Mouse (Mus musculus) lung, adult 18-20 months (tissue): ENCODE results near the gene Myl6b.

Experiments used
- DNase-seq, 2 experiments: peaks; one replicate each; pipeline ENCODE4 v3.0.0; 2022; ENCODE audit warnings: mixed read lengths in 2 of 2

Gene Myl6b

DNA sequence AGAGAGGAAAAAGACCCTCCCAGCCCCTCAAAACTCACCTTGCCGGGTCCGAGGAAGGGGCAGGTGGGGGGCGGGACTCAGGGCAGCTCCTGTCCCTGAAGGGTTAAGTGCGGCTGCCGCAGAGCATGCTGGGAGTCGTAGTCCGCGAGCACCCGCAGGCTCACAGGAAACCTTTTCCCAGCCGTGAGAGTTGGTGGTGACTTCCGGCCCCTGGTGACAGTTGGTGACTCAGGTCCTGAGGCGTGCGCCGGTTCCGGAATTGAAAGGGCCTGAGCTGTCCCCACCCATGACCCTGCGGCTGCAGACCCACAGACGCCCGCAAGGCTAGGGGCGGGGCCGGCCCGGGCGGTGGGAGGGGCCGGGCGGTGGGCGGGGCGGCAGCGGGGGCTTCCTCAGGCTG, at the start of gene Myl6b:
Gene Myl6b, minus strand, starts transcription at position 96 of the 400 bp plus-strand sequence.
- peak; percentile 98 to 99 for DNase-seq

DNA sequence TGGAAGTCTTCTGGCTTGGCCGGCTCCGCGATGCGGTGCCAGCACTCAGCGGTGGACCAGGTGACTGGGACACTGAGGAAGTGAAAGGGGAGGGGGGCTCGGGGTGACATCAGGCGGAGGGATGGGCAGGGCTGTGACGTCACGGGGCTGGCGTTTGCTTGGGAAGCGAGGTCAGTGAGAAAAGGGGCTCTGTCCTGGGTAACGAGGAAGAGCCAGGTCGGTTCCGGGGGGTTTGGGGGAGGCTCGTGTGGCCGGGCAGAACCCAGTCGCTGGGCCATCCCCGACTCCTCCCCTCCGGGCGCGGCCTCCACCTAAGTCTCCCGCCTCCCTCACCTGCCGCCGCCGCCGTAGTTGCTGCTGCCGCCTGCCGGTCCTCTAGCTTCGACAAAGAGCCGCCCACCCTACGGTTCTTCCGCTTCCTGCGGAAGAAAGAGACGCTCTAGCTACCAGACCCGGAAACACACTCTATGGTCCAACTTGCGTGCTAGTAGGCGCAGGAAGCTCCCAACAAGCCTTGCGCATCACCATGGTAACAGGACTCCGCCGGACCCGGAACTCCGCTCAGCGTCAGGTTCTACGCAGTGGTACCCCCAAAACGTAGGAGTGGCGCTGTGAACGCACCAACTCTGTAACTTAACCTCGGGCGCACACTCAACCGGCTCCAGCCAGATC, 49.0 kb upstream of the Myl6b start, which contains the start of gene Zc3h10:
Gene Zc3h10, minus strand, starts transcription at position 414 of the 672 bp plus-strand sequence.
- DNase-seq, result peak; percentile 97 to 98

DNA sequence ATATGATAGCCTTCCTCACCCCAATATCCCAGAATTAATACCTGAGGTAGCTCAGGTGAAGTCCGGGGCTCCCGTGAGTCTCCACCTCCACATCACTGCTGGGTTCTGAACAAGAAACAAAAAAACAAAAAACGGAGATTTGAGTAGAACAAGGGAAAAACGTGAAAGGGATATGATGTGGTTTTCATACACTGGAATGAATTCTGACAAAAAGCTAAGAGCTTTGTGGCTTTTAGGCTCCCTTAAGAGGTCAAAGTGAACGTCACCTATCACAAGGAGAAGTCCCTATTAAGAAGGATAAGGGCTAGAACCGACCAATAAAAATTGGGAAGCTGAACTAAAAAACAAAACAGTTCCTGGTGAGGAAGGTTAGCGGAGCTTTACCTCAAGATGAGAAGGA, 48.3 kb upstream of the Myl6b start:
- DNase-seq, result no peak

DNA sequence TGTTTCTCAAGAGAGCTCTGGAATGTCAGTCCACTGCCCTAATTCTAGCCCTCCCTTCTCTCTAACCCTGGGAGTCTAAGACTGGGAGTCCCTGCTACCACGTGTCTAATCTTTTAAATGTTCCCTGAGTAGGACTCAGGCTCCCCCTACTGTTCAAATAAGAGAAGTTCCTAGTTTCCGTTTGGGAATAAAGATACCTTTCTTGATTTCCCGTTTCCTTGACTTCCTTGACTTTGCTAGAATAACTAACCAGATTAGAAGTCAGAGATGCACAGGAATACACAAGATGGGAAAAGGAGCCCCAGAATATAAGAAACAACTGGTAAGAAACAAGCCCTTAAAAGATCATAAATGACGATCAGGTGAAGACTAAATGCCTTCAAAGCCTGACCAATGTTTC, 47.9 kb upstream of the Myl6b start:
- DNase-seq, result peak in 1 of 2 experiments; percentile 44

DNA sequence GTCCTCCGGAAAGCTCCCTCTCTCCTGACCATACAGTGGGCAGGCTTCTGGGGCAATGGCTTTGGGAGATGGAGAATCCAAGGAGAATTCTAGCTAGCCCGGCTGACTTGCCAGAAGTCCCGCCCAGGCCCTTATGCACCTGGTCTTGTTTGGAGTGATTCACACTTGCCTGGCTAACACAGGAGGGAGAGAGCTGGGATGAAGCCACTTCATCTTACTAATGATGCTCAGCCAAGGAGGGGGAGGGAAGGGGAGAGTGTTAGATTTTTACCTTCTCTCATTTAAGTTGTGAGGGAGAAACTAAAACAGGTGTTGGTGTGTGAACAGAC, 47.0 kb upstream of the Myl6b start:
- no peak for DNase-seq

DNA sequence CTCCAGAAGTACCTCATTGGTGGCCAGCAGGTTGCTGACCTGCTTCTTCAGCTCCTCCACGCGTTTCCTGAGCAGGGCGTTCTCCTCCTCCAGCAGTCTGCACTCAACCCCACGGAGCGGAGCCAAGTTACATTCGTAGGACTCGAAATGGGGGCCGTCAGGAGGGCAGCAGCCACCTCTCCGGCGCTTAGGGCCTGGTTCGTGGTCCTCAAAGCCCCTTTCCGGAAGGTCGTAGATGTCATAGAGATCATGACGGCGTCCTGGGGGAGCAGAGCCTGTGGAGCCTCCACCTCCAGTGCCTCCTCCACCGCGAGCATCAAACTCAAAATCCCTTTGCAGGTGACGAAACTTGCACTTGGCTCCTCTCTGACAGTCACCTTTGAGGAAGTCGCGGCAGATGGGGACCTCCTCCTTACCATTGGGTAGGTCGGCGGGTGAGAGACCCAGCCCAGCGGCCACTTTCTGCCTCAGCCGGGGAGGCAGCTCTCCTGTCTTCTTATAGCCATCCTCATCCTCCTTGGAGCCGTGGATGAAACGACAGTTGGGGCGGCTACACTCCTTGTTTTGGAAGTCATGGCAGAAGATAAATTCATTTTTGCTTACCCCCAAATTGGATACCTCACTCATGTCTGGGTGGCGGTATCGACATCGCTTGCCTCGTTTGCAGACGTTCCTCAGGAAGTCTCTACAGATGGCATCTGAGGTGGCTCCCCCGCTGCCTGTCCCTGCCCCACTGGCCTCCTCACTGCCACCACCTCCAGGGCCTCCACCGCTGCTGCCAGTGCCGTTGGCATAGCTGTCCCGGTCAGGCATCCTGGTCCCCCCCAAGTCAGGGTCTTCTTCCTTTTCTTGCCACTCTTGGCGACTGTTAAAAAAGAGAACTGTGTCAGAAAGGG, 46.4 kb upstream of the Myl6b start:
- DNase-seq, result no peak

DNA sequence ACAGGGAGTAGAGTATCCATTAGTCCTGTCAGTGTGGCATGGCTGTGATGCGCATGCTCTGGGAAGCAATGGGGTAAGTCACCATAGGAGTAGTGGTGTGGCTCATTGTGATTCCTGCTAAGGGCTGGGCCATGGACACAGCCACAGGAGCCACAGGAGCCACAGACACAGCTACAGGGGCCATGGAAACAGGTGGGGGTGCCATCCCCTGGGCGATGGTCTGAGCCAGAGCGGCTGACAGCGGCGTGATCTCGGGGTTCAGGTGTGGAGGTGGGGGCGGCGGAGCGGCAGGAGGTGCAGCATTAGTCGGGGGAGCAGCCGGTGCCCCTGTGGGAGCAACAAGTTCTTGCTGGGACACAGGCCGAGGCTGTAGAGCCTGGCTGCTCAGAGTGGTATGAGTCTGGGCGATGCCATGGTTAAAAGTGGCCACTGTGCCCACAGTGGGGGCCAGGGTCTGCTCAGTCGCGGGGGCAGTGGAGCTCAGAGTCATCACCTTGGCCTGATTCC, 45.7 kb upstream of the Myl6b start:
- no peak for DNase-seq

DNA sequence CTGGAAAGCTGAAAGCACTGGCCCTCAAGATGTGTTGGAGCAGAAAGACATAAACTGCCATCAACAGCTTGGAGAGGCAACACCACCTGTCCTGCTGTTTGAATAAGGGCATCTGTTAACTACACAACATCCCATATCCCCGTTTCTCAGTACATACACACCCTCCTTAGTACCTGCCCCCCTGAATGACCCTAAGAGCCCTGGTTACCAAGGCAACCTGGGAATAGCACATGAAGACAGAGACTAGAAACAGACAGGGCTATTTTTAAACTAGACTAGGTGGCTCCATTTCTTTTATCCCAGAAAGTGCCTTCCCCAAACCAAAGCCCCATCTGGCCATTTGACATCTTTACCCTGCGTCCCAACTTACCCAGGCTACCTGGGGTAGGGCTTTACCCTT, 44.6 kb upstream of the Myl6b start:
- no peak for DNase-seq

DNA sequence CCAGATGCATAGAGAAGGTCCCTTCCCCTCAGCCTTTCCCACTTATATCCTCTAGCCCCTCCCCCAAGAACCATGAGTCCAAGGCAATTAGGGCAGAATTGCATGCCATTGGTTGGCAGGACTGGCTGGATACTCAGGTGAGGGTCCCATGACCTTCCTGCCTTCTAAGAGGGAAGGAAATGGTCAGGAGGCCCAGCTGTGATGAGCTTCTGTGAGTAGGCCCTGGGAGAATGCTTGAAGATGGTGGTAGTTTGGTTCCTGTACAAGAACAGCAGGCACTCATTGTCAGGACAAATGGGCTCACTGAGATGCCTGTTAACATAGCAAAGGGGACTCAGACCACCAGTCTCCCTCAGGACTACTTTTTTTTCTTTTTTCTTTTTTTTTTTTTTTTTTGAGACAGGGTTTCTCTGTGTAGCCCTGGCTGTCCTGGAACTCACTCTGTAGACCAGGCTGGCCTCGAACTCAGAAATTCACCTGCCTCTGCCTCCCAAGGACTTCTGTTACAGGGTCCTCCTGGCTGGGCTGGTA, 39.9 kb upstream of the Myl6b start:
- DNase-seq, result no peak

DNA sequence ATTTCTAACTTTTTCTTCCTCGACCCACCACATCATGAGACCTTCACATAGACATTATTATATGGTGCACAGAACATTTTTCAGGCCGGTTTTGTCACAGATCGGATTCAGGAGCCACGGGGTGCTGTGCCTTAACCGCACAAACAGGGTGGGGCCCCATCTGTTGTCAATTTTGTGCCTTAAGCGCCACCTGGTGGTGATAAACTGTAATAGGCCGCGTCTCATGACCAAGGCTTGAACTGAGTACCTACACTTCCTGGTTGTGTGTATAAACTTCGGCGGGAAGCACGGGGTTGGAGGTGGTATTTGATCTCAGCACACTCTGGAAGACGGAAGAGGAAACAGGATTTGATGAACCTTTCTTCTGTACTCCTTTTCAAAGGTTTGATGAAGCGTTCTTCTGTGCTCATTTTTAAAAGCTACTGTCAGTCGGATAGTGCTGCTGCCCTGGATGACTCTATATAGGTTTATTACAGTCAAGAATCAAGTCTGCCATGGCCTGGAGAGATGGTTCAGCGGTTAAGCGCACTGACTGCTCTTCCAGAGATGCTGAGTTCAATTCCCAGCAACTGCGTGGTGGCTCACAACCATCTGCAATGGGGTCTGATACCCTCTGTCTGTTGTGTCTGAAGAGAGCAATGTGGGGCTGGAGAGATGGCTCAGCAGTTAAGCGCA, 37.9 kb upstream of the Myl6b start:
- peak; percentile 92 to 94 for DNase-seq

DNA sequence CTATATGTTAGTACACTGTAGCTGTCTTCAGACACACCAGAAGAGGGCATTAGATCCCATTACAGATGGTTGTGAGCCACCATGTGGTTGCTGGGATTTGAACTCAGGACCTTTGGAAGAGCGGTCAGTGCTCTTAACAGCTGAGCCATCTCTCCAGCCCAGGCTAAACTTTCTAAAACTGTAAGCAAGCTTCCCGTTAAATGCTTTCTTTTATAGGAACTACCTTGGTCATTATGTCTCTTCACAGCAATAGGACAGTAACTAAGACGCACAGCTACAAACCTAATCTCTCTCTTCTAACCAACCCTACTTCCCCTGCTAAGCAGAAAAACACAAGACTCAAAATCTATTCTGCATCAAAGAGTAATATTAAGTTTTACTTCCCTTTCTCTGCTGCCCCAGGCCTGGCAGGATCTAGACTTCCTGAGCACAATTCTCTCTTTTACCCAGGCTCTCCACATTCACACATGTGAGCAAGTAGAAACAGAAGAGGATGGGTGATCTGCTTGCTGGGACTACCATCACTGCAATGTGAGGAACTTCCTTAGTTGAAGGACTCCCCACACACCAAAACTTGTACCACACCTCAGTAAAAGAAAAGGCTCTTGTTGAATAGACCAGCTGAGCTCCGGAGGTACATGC, 37.3 kb upstream of the Myl6b start:
- DNase-seq, result no peak

DNA sequence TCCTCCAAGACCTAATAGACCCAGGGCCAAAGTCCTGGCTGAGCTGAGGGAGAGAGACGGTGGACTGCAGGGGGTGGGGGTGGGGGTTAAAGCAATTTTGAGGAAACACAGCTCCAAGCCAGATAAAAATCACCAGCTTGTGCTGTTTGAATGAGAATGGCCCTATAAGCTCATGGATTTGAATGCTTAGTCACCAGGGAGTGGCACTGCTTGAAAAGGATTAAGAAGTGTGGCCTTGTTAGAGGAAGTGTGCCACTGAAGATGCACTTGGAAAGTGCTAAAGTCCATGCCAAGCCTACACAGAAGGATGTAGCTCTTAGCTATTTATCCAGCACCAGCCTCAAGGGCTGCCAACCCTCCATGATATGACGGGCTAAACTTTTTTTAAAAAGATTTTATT, 36.7 kb upstream of the Myl6b start:
- DNase-seq, result no peak

DNA sequence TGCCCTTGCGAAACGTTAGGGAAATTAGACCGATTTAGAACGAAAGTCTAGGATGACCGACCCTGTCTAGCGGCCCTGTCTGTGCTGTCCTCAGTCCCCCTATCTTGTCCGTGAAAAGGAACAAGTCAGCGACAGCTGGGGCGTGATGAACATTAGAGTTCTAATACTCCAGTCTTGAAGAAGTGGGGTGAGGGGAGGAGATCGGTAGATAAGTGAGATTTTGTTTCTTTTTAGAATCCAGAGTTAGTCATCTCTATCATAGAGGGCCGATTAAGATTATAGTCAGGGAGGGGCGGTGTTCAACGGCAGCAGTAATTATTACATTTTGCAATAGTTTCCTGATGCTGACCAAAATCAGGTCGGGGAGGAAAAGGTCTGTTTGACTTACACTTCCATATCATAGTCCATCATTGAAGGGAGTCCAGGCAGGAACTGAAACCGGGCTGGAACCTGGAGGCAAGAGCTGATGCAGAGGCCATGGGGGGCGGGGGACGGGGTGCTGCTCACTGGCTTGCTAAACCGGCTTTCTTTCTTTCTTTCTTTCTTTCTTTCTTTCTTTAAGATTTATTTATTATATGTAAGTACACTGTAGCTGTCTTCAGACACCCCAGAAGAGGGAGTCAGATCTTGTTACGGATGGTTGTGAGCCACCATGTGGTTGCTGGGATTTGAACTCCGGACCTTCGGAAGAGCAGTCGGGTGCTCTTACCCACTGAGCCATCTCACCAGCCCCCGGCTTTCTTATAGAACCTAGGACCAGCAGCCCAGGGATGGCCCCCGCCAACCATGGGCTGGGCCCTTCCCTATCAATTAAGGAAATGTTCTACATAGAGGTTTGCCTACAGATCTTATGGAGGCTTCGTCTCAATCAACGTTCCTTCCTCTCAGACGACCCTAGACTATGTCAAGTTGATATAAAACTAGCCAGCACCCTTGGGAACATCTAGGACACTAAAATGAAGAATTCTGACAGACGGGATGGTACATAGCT, 28.2 kb upstream of the Myl6b start:
- DNase-seq, result peak in 1 of 2 experiments; percentile 26

DNA sequence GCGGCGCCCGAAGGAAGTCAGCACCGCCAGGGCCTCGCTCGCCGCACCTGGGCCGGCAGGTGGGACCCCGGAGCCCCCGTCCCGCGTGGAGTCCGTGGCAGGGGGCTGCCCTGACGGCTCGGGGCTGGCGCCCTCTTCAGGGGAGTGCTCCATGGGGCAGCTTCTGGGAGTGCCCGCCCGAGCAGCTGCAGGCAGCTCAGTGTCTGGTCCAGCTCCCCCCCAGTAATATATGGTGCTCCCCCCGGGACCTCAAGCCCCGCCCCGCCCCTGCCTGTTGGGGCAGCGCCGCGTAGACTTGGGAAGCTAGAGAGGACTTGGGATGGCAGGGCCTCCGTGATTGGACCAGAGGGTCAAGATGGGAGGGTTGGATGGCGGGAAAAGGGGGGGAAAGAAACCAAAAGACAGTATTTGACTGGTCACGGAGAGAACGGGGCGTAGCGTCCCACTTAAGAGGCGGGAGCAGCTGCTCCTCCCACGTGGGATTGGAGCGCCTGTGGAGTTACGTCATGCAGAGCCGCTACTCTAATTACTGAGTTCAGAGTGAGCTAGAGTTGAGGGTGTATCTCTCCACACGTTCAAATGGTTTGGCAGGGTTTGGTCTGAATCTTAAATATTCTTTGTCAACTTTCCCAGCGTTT, 27.3 kb upstream of the Myl6b start, which contains the start of gene Esyt1:
Gene Esyt1, minus strand, starts transcription at position 201 of the 638 bp plus-strand sequence.
- peak; percentile 99 for DNase-seq

DNA sequence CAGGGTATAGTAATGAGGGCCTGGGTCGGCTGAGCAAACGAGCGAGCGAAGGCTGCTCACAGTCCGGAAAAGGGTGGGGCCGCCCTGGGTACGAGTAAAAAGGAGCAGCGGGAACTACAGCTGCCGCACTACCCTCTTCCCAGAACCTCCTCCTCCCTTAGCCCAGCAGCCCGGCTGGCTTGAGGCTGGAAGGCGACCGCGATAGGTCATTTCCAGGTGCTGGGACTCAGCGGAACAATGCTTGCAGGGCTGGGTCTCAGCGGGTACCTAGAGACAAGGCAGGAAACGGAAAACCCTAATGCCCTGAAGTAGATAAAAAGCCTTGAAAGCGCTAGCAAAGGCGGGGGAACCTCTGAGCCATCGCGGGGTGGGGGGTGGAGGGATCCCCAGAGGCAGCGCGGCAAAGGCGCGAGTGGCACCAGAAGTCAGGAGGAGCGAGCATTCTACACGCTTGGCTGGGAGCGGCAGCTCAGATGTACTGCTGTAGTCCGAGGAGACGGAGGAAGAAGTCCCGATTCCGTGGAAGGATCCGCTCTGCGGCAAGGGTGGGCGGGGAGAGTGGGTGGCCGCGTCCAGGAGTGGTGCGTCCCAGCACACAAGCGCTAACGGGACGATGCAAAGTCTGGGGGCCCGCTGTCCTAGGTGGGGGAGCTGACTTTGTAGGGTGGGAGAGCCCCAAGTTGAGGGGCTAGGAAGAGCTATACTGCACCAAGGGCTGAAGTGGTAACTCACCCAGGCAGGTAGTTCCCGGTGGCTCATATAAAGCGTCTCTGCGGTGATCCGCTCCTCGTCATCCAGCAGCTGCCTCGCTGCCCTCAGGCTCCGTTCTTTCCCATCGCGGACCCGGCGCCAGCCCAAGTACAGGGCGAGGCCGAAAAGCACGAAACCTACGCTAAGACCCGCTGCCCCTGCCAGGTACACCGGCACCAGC, 26.5 kb upstream of the Myl6b start:
- peak; percentile 60 to 67 for DNase-seq

DNA sequence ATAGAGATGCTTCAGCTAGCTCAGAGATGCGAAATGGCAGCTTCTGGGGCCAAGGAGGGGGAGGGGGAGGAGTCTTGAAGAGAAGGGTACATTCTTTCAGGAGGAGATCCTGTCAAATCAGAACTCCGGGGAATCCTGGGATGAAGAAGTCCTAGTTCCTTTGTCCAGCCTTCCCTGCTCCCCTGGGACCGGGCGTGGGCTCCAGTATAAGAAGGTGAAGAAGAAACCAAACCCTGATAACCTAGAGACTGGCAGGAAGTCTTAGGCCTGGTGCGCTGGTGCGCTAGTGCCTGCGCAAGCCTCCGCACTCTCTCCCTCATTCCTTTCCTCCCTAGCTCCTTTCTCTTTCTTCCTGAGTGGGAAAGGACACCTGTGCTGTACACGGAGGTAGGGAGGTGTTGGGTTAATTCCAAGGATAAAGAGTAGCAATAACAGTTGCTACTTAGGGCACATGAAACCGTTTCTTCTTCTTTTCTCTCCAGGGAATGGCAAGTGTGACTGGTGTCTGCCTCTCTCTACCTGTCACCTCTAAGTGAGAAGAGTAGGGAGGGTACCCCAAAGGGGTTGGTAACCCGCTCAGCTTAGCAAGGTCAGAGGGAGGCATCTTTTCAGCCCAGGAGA, 25.7 kb upstream of the Myl6b start:
- no peak for DNase-seq

DNA sequence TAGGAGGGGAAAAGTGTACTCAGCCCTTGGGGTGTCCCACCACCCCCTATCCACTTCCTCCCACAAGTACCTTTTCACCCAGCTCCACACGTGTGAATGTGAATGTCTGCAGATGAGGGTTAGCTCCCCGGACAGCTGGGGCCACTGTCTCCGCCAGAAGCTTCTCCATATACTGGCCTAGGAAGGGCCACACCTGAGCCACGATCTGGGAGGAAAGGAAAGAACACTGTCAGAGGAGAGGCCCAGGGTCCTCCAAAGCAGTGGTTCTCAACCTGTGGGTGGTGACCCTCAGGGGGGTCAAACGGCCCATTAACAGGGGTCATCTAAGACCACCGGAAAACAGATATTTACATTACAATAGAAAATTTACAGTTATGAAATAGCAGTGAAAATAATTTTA, 23.9 kb upstream of the Myl6b start:
- no peak for DNase-seq

DNA sequence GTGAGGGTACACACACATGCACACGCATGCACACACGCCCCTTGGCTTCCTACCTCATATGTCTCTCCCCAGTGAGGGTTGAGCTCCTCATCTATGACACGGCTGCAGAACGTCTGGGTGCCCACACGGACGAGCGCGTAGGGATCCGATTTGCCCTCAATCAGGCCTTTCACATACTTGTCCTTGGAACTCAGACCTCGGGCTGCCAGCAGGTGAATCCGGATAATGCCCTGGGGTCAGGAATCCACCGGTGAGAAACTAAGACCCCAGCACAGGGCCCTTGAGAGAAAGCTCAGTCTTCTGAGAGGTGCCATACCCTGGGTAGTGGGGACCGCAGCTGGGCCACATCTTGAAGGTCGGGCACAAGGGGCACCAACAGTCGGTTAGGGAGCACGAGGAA, 22.1 kb upstream of the Myl6b start:
- no peak for DNase-seq

DNA sequence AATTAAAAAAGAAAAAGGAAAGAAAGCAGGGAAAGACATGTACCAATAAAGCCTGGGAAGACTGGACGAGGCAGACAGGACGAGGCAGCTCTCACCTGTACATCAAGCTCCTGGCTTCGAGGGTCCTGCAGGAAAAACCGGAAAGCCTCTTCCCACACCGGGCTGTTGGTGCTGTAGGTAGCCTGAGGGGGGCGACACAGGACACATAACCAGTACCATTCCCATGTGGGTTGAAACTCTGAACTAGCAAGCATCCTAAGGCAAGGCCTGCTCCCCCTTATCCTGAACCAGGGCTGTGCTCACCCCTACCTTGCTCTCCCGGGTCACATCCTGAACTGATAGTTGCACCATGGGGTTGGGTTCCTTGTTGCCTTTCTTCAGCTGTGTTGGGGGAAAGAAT, 20.3 kb upstream of the Myl6b start:
- peak; percentile 57 to 72 for DNase-seq
